8 mouse cellular contexts compared by ENCODE assay signal in the genomic region with DNA sequence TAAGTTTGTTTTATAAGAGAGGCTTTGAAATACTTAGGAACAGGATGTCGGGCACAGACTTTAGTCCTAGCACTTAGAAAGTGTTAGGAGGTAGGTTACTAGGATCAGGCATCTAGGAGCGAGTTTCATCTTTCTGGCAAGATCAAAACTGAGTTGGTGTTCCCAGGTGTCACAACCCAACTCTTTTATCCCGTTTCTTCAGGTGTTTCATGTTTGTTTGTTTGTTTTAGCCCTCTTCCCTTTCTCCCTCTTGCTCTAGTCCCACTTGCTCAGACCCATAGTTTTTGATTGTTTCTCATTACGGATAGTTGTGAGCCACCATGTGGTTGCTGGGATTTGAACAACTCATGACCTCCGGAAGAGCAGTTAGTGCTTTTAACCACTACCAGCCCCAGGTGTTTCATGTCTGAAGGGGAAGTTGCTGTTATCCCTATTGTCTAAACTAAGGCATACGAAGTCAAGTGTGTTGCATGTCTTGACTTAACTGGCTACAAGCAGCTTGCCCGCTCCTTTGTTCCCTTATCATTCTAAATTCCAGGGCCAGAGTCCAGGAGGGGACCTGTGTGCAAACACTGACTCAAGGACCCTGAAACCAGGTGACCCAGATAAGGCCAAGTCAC. TPM values are rescaled to one million over a fixed set of nuclear protein-coding genes. Genes with fewer than 3 reads are reported as not detected.
DNase-seq lines count a peak whose midpoint lies in the region; ATAC-seq and TF ChIP-seq lines count a peak whose summit lies in the region.

No protein-coding gene starts in this region.

- peak overlapping the region; percentile 80 for H3K9ac ChIP-seq in MEL (ENCODE audit: control insufficient read depth, low read depth, low read length, poor library complexity, severe bottlenecking)
- H3K9ac ChIP-seq in hindbrain, embryonic 13.5 days, result peak overlapping the region; percentile 77

- peak overlapping the region; percentile 99 for H3K27ac ChIP-seq in MEL (ENCODE audit: control insufficient read depth, low read depth, low read length)
- H3K27ac ChIP-seq in hindbrain, embryonic 13.5 days, result peak overlapping the region; percentile 99

- H3K27me3 ChIP-seq in MEL (ENCODE audit: control insufficient read depth in 1 of 2, insufficient read depth in 2 of 2, low read length in 2 of 2), result peaks cover 0 to 1% of the 10 kb centered on the region in 2 experiments; a peak in 1 of 4 replicates
- peaks cover 3% of the 10 kb centered on the region; the same call in 1 of the 2 replicates for H3K27me3 ChIP-seq in hindbrain, embryonic 13.5 days

- TF ChIP-seq EP300 in MEL (IDR thresholded peaks at IDR 0.05; ENCODE audit: low read depth in 1 of 2, low read length in 2 of 2), result no peak

- H3K4me3 ChIP-seq in MEL (ENCODE audit: control insufficient read depth in 1 of 2, insufficient read depth in 1 of 2, low read depth in 2 of 2, low read length in 2 of 2), result peak overlapping the region; percentile 29 to 62
- H3K4me3 ChIP-seq in hindbrain, embryonic 13.5 days, result peak overlapping the region; percentile 60

- 82% methylated on average over 7 of the region's 7 CpGs for WGBS in hindbrain, embryonic 13.5 days

- no peak for TF ChIP-seq CTCF in MEL (IDR thresholded peaks at IDR 0.05 in 2 of 3, conservative IDR thresholded peaks at IDR 0.05 in 1 of 3; ENCODE audit: control insufficient read depth in 1 of 3, insufficient read depth in 1 of 3, low read depth in 2 of 3, low read length in 3 of 3, poor library complexity in 1 of 3, severe bottlenecking in 1 of 3)

- peak; percentile 70 for DNase-seq in heart, adult 11 months
- no peak for DNase-seq in heart, postnatal 4 days
- DNase-seq in MEL (ENCODE audit: low read depth, low spot score), result peak; percentile 59
- DNase-seq in lung, postnatal 25 days (ENCODE audit: low spot score), result peak; percentile 62
- peak; percentile 50 for DNase-seq in thymus, postnatal 25 days
- DNase-seq in right cerebral cortex, postnatal 10 days (ENCODE audit: low spot score in 2 of 2), result no peak
- DNase-seq in frontal cortex, postnatal 36 days (ENCODE audit: low spot score in 2 of 2), result no peak

- peaks cover 0 to 16% of the 10 kb centered on the region in 2 experiments; a peak in 2 of 4 replicates for H3K4me1 ChIP-seq in MEL (ENCODE audit: control insufficient read depth in 1 of 2, insufficient read depth in 2 of 2, low read length in 2 of 2)
- H3K4me1 ChIP-seq in hindbrain, embryonic 13.5 days (replicated peaks), result peaks cover 15% of the 10 kb centered on the region

- TF ChIP-seq RAD21 in MEL (IDR thresholded peaks at IDR 0.05; ENCODE audit: low read depth, low read length), result no peak

- H3K4me2 ChIP-seq in hindbrain, embryonic 13.5 days, result peak overlapping the region; percentile 74

- TF ChIP-seq POLR2A in MEL (IDR thresholded peaks at IDR 0.05; ENCODE audit: control insufficient read depth in 1 of 2, insufficient read depth in 1 of 2, low read depth in 1 of 2, low read length in 2 of 2, poor library complexity in 1 of 2), result no peak

- H3K36me3 ChIP-seq in MEL (ENCODE audit: control insufficient read depth in 1 of 2, insufficient read depth in 2 of 2, low read length in 2 of 2), result peaks cover 0 to 15% of the 10 kb centered on the region in 2 experiments; a peak in 2 of 4 replicates
- no peaks in the 10 kb centered on the region for H3K36me3 ChIP-seq in hindbrain, embryonic 13.5 days

- no peaks in the 10 kb centered on the region for H3K9me3 ChIP-seq in MEL (replicated peaks; ENCODE audit: insufficient read depth, low read length)
- no peaks in the 10 kb centered on the region for H3K9me3 ChIP-seq in hindbrain, embryonic 13.5 days

- H3K79me2 ChIP-seq in MEL (ENCODE audit: control insufficient read depth, insufficient read depth, low read length, poor library complexity), result no peaks in the 10 kb centered on the region; the same call in 1 of the 2 replicates

- ATAC-seq in hindbrain, embryonic 13.5 days (ENCODE audit: low FRiP score), result no peak

TF ChIP-seq in MEL, 35 proteins besides CTCF, POLR2A, EP300 and RAD21:
- TF ChIP-seq HCFC1 (IDR thresholded peaks at IDR 0.05; ENCODE audit: low read depth, low read length), result no peak
- no peak for TF ChIP-seq USF2 (IDR thresholded peaks at IDR 0.05; ENCODE audit: borderline replicate concordance in 1 of 2, insufficient read depth in 1 of 2, low read depth in 1 of 2, low read length in 2 of 2)
- peak; percentile 23; the same call in 1 of the 2 replicates for TF ChIP-seq TAL1 (IDR thresholded peaks at IDR 0.05; ENCODE audit: low read length)
- peak; percentile 23; the same call in 1 of the 2 replicates for TF ChIP-seq GATA1 (IDR thresholded peaks at IDR 0.05; ENCODE audit: low read depth, low read length)
- no peak for TF ChIP-seq MXI1 (IDR thresholded peaks at IDR 0.05; ENCODE audit: low read depth, low read length)
TF ChIP-seq in MEL: peak in this region for 2.

RNA-seq across cellular contexts. Expression of a gene that starts 46.1 kb away (rescaled TPM):
- total RNA-seq in heart, postnatal 4 days (2021), result 100 to 1,000 TPM; 103 to 104 TPM
- 43.0 and 48.7 TPM in 2 replicates for total RNA-seq in MEL (2012; rRNA removed)
- 10 to 100 TPM in 1 of 2 experiments, not detected in 1; 88.7 TPM for polyA plus RNA-seq in MEL (2012; ENCODE audit: insufficient read depth in 1 of 2, insufficient read length in 2 of 2, low read depth in 1 of 2, low replicate concordance in 2 of 2, missing spikeins in 1 of 2)
- 53.9 and 94.4 TPM in 2 replicates for polyA plus RNA-seq in hindbrain, embryonic 13.5 days (2015; fragmentation: Nextera tagmentation; extraction: Ambion mirVana)

Comparison
In these comparisons a context has a peak if more than half of its experiments do, and no peak if none do; other contexts are left out.
1. DNase-seq: peak in heart, adult 11 months (single experiment), MEL (single experiment), lung, postnatal 25 days (single experiment) and thymus, postnatal 25 days (single experiment); none in heart, postnatal 4 days (single experiment), right cerebral cortex, postnatal 10 days (0 of 2) and frontal cortex, postnatal 36 days (0 of 2).